10 mouse cellular contexts compared by ENCODE assay signal in genomic region chr19:57002741-57003459, GRCm38 (mm10). TPM values are rescaled to one million over a fixed set of nuclear protein-coding genes. Genes with fewer than 3 reads are reported as not detected.
DNase-seq lines count a peak whose midpoint lies in the region; ATAC-seq and TF ChIP-seq lines count a peak whose summit lies in the region.
"Had no signal": no experiment of that assay in that cellular context is flagged by ENCODE, and none has a peak within 500 bp of the region (broad histone marks: within the 10 kb centered on the region; RNA-seq: fewer than 3 reads in every experiment).

No protein-coding gene starts in this region.

- H3K9me3 ChIP-seq in midbrain, embryonic 16.5 days (replicated peaks; ENCODE audit: control insufficient read depth, low read length, poor library complexity, severe bottlenecking): no peaks in the 10 kb centered on the region
- H3K9me3 ChIP-seq in midbrain, embryonic 13.5 days: no peaks in the 10 kb centered on the region
- no peaks in the 10 kb centered on the region for H3K9me3 ChIP-seq in stomach, embryonic 16.5 days (replicated peaks; ENCODE audit: control insufficient read depth, low read length)

- H3K4me3 ChIP-seq in kidney, adult 2 months (ENCODE audit: insufficient read depth, low read depth, low read length): no peak overlapping the region
- no peak overlapping the region for H3K4me3 ChIP-seq in midbrain, embryonic 16.5 days (ENCODE audit: low read depth, low read length)
- H3K4me3 ChIP-seq in midbrain, embryonic 13.5 days (replicated peaks): no peak overlapping the region
- no peak overlapping the region for H3K4me3 ChIP-seq in stomach, embryonic 16.5 days (replicated peaks; ENCODE audit: low read length)

- H3K36me3 ChIP-seq in kidney, adult 2 months (ENCODE audit: control insufficient read depth, insufficient read depth, low read length): no peaks in the 10 kb centered on the region
- no peaks in the 10 kb centered on the region for H3K36me3 ChIP-seq in midbrain, embryonic 16.5 days (ENCODE audit: control insufficient read depth, insufficient read depth, low read length)
- H3K36me3 ChIP-seq in midbrain, embryonic 13.5 days: no peaks in the 10 kb centered on the region
- H3K36me3 ChIP-seq in stomach, embryonic 16.5 days (ENCODE audit: control insufficient read depth, insufficient read depth, low read length): no peaks in the 10 kb centered on the region
- H3K36me3 ChIP-seq: G1E had no signal

- H3K27me3 ChIP-seq in kidney, adult 2 months (replicated peaks; ENCODE audit: control insufficient read depth, insufficient read depth, low read length): no peaks in the 10 kb centered on the region
- peaks cover 4% of the 10 kb centered on the region for H3K27me3 ChIP-seq in midbrain, embryonic 16.5 days (ENCODE audit: control insufficient read depth, insufficient read depth, low read depth, low read length)
- H3K27me3 ChIP-seq in midbrain, embryonic 13.5 days: peaks cover 22% of the 10 kb centered on the region
- no peaks in the 10 kb centered on the region for H3K27me3 ChIP-seq in stomach, embryonic 16.5 days (ENCODE audit: control insufficient read depth, insufficient read depth, low read length)

- TF ChIP-seq CTCF in kidney, adult 2 months (conservative IDR thresholded peaks at IDR 0.05; ENCODE audit: insufficient read depth, insufficient read length, low read depth, low read length): no peak

- peak overlapping the region; percentile 71 for H3K27ac ChIP-seq in kidney, adult 2 months (ENCODE audit: insufficient read depth, low read depth, low read length)
- peak overlapping the region; percentile 28; the same call in 1 of the 2 replicates for H3K27ac ChIP-seq in midbrain, embryonic 16.5 days (ENCODE audit: low read length)
- H3K27ac ChIP-seq in midbrain, embryonic 13.5 days: no peak overlapping the region
- H3K27ac ChIP-seq in stomach, embryonic 16.5 days (ENCODE audit: low read length): peak overlapping the region; percentile 52

- no peak for TF ChIP-seq POLR2A in kidney, adult 2 months (IDR thresholded peaks at IDR 0.05; ENCODE audit: low read depth, low read length)

- no peak overlapping the region; the same call in 1 of the 2 replicates for H3K4me2 ChIP-seq in midbrain, embryonic 16.5 days (ENCODE audit: low read length)
- no peak overlapping the region for H3K4me2 ChIP-seq in midbrain, embryonic 13.5 days (replicated peaks)
- H3K4me2 ChIP-seq in stomach, embryonic 16.5 days (ENCODE audit: low read depth, low read length): no peak overlapping the region

- WGBS in kidney, adult 2 months: 62% methylated on average over 12 of the region's 12 CpGs
- WGBS in midbrain, embryonic 16.5 days: 77% methylated on average over 12 of the region's 12 CpGs
- WGBS in midbrain, embryonic 13.5 days: 79% methylated on average over 12 of the region's 12 CpGs
- 44% methylated on average over 12 of the region's 12 CpGs for WGBS in stomach, embryonic 16.5 days

- peaks cover 7% of the 10 kb centered on the region for H3K4me1 ChIP-seq in kidney, adult 2 months (ENCODE audit: control insufficient read depth, insufficient read depth, low read length)
- H3K4me1 ChIP-seq in midbrain, embryonic 16.5 days (ENCODE audit: control insufficient read depth, insufficient read depth, low read length): peaks cover 4% of the 10 kb centered on the region
- peaks cover 16% of the 10 kb centered on the region for H3K4me1 ChIP-seq in midbrain, embryonic 13.5 days (replicated peaks)
- H3K4me1 ChIP-seq in stomach, embryonic 16.5 days (ENCODE audit: control insufficient read depth, insufficient read depth, low read length): peaks cover 21% of the 10 kb centered on the region

- DNase-seq in cerebellum, adult 11-12 months: peak; percentile 25
- no peak for DNase-seq in cerebellum, postnatal 4 days (ENCODE audit: low spot score in 2 of 2)
- peak; percentile 65 for DNase-seq in kidney, adult 2 months
- DNase-seq in kidney, adult 9 months: no peak
- no peak for DNase-seq in ovary, adult 18-20 months (ENCODE audit: low spot score)
- DNase-seq: gastrocnemius, postnatal 14 days had no signal

- no peak for ATAC-seq in midbrain, embryonic 16.5 days
- ATAC-seq in midbrain, embryonic 13.5 days: no peak
- ATAC-seq in stomach, embryonic 16.5 days (ENCODE audit: insufficient read depth, low FRiP score): no peak

- H3K9ac ChIP-seq in midbrain, embryonic 16.5 days (ENCODE audit: low read depth, low read length): no peak overlapping the region
- H3K9ac ChIP-seq in midbrain, embryonic 13.5 days (replicated peaks): no peak overlapping the region
- H3K9ac ChIP-seq in stomach, embryonic 16.5 days (ENCODE audit: low read length): no peak overlapping the region

RNA-seq across cellular contexts. Expression of gene Afap1l2, which starts 5.1 kb away (rescaled TPM):
- 9.2 and 10.1 TPM in 2 replicates for polyA plus RNA-seq in kidney, adult 2 months (2012; rRNA removed)
- 9.5 and 11.7 TPM in 2 replicates for polyA plus RNA-seq in midbrain, embryonic 16.5 days (2015; fragmentation: Nextera tagmentation; extraction: Ambion mirVana)
- 5.5 TPM in 2 replicates for polyA plus RNA-seq in midbrain, embryonic 13.5 days (2015; fragmentation: Nextera tagmentation; extraction: Ambion mirVana)
- 23.1 and 23.9 TPM in 2 replicates for polyA plus RNA-seq in stomach, embryonic 16.5 days (2015; fragmentation: Nextera tagmentation; extraction: Ambion mirVana)
- polyA plus RNA-seq: G1E had no signal

Comparison
In these comparisons a context has a peak if more than half of its experiments do, and no peak if none do; other contexts are left out.
1. DNase-seq: peak in cerebellum, adult 11-12 months (single experiment) and kidney, adult 2 months (single experiment); none in cerebellum, postnatal 4 days (0 of 2), kidney, adult 9 months (single experiment) and ovary, adult 18-20 months (single experiment).